Mouse (Mus musculus) frontal cortex, postnatal 36 days (tissue): ENCODE measurements around the gene Tuba1b.
"Not testable (repeated sequence)": the region's sequence is repeated elsewhere in the genome, so short reads cannot be mapped to it uniquely, and the experiment has no call there.

Experiments
- DNase-seq, 2 experiments: peaks; one replicate each; pipeline ENCODE4 v3.0.0; 2022; ENCODE audit warnings: low spot score in 2 of 2

The Tuba1b gene

GRCm38 (mm10) chr15:98954425-98955253, 20.3 kb upstream of the Tuba1b start:
- DNase-seq = peak in 1 of 2 experiments; percentile 73

- peak; percentile 98 for DNase-seq
Measured at GRCm38 (mm10) chr15:98953401-98954356, 19.3 kb upstream of the Tuba1b start, which contains the start of the genes Gm49450 and Tuba1a. Gm49450 (minus strand) TSS chr15:98953551. Tuba1a (minus strand) TSS chr15:98953703.

- no peak for DNase-seq
Measured at GRCm38 (mm10) chr15:98952751-98953400, 18.5 kb upstream of the Tuba1b start.

GRCm38 (mm10) chr15:98952063-98952455, 17.7 kb upstream of the Tuba1b start:
- DNase-seq = no peak

GRCm38 (mm10) chr15:98951122-98952062, 17.0 kb upstream of the Tuba1b start:
- DNase-seq = not testable (repeated sequence)

GRCm38 (mm10) chr15:98949607-98949892, 15.2 kb upstream of the Tuba1b start:
- no peak for DNase-seq

GRCm38 (mm10) chr15:98948857-98949606, 14.7 kb upstream of the Tuba1b start:
- no peak for DNase-seq

GRCm38 (mm10) chr15:98948382-98948781, 14.0 kb upstream of the Tuba1b start:
- DNase-seq = no peak

- DNase-seq = no peak
Measured at GRCm38 (mm10) chr15:98947884-98948283, 13.5 kb upstream of the Tuba1b start.

GRCm38 (mm10) chr15:98943133-98943532, 8.8 kb upstream of the Tuba1b start:
- DNase-seq = no peak

GRCm38 (mm10) chr15:98942081-98942480, 7.7 kb upstream of the Tuba1b start:
- no peak for DNase-seq

- no peak for DNase-seq
Measured at GRCm38 (mm10) chr15:98941539-98941938, 7.2 kb upstream of the Tuba1b start.

- no peak for DNase-seq
Measured at GRCm38 (mm10) chr15:98940816-98941215, 6.5 kb upstream of the Tuba1b start.

- peak; percentile 92 to 97 for DNase-seq
Measured at GRCm38 (mm10) chr15:98933833-98934216, 540 bp downstream of the Tuba1b start.

- not testable (repeated sequence) for DNase-seq
Measured at GRCm38 (mm10) chr15:98933004-98933671, 1.2 kb downstream of the Tuba1b start.

GRCm38 (mm10) chr15:98930998-98931397, 3.4 kb downstream of the Tuba1b start:
- DNase-seq = no peak

GRCm38 (mm10) chr15:98930017-98930734, 4.2 kb downstream of the Tuba1b start:
- no peak for DNase-seq

GRCm38 (mm10) chr15:98928598-98929240, 5.6 kb downstream of the Tuba1b start:
- peak; percentile 66 to 76 for DNase-seq
